Mouse (Mus musculus) MEL (cell line): Measurements from ENCODE around the gene Cdc40. TPM values are rescaled to one million over a fixed set of nuclear protein-coding genes. Genes with fewer than 3 reads are reported as not detected.
A peak's percentile ranks its signal among the peaks of the same experiment; 100 is the strongest.
"Not testable (repeated sequence)": the region's sequence is repeated elsewhere in the genome, so short reads cannot be mapped to it uniquely, and the experiment has no call there.

Source experiments
- DNase-seq: peaks from one replicate; pipeline ENCODE4 v3.0.0; 2011; ENCODE audit warnings: low read depth, low spot score
- H3K27ac ChIP-seq: 2 replicates; pipeline ENCODE4 v1.5.1; 2012; ENCODE audit warnings: low read depth, mild to moderate bottlenecking, control low read depth, low read length, moderate library complexity; ENCODE audit not compliant: control insufficient read depth
- H3K27me3 ChIP-seq, 2 experiments: fragments of 150-350 bp in 1 of 2; sonication (generic) in 1 of 2; 2 replicates each; pipeline ENCODE4 v1.6.1; 2012; ENCODE audit warnings: low read length in 2 of 2, mild to moderate bottlenecking in 2 of 2, improper control_type of control experiment in 1 of 2, moderate library complexity in 1 of 2; ENCODE audit not compliant: insufficient read depth in 2 of 2, control insufficient read depth in 1 of 2
- H3K36me3 ChIP-seq, 2 experiments: 2 replicates each; pipeline ENCODE4 v1.6.1; 2012 to 2014; ENCODE audit warnings: low read length in 2 of 2, improper control_type of control experiment in 1 of 2, inconsistent platforms in 1 of 2, mild to moderate bottlenecking in 1 of 2; ENCODE audit not compliant: insufficient read depth in 2 of 2, control insufficient read depth in 1 of 2
- H3K4me1 ChIP-seq, 2 experiments: fragments of 150-350 bp in 1 of 2; sonication (generic) in 1 of 2; 2 replicates each; pipeline ENCODE4 v1.6.1; 2012; ENCODE audit warnings: low read length in 2 of 2, improper control_type of control experiment in 1 of 2, mild to moderate bottlenecking in 1 of 2; ENCODE audit not compliant: insufficient read depth in 2 of 2, control insufficient read depth in 1 of 2
- H3K4me3 ChIP-seq, 2 experiments: fragments of 150-350 bp in 1 of 2; sonication (generic) in 1 of 2; 2 replicates each; pipeline ENCODE4 v1.5.1; 2012; ENCODE audit warnings: low read depth in 2 of 2, low read length in 2 of 2, mild to moderate bottlenecking in 2 of 2, moderate library complexity in 2 of 2, control low read depth in 1 of 2, improper control_type of control experiment in 1 of 2; ENCODE audit not compliant: control insufficient read depth in 1 of 2, insufficient read depth in 1 of 2
- H3K79me2 ChIP-seq: 2 replicates; pipeline ENCODE4 v1.6.1; 2012; ENCODE audit warnings: mild to moderate bottlenecking, low read length, moderate library complexity; ENCODE audit not compliant: control insufficient read depth, poor library complexity, insufficient read depth
- H3K9ac ChIP-seq: 2 replicates; pipeline ENCODE4 v1.6.1; 2012; ENCODE audit warnings: low read depth, mild to moderate bottlenecking, control low read depth, low read length, moderate library complexity; ENCODE audit not compliant: control insufficient read depth, poor library complexity, severe bottlenecking
- H3K9me3 ChIP-seq: fragments of 150-350 bp; sonication (generic); replicated peaks from 2 replicates; pipeline ENCODE4 v1.6.1; 2012; ENCODE audit warnings: mild to moderate bottlenecking, low read length, improper control_type of control experiment, moderate library complexity; ENCODE audit not compliant: insufficient read depth
- BHLHE40 ChIP-seq: IDR thresholded peaks from 2 replicates; pipeline ENCODE4 v1.6.1; 2012; ENCODE audit warnings: low read depth, mild to moderate bottlenecking, inconsistent platforms, low read length, improper control_type of control experiment, borderline replicate concordance
- CTCF ChIP-seq, 3 experiments: IDR thresholded peaks in 2 of 3; conservative IDR thresholded peaks in 1 of 3; 2 replicates each; pipeline ENCODE4 v1.5.1; 2011 to 2012; ENCODE audit warnings: low read length in 3 of 3, low read depth in 2 of 3, mild to moderate bottlenecking in 2 of 3, improper control_type of control experiment in 1 of 3, inconsistent platforms in 1 of 3, mixed read lengths in 1 of 3, moderate library complexity in 1 of 3; ENCODE audit not compliant: control insufficient read depth in 1 of 3, insufficient read depth in 1 of 3, poor library complexity in 1 of 3, severe bottlenecking in 1 of 3
- EP300 ChIP-seq, 2 experiments: IDR thresholded peaks; 2 replicates each; pipeline ENCODE4 v1.6.1; 2011; ENCODE audit warnings: improper control_type of control experiment in 2 of 2, low read length in 2 of 2, low read depth in 1 of 2, mild to moderate bottlenecking in 1 of 2
- ETS1 ChIP-seq: IDR thresholded peaks from 2 replicates; pipeline ENCODE4 v1.6.1; 2012; ENCODE audit warnings: low read depth, mild to moderate bottlenecking, inconsistent platforms, low read length, improper control_type of control experiment, moderate library complexity
- GATA1 ChIP-seq: IDR thresholded peaks from 2 replicates; pipeline ENCODE4 v1.6.1; 2011; ENCODE audit warnings: low read depth, low read length, improper control_type of control experiment
- MAX ChIP-seq: IDR thresholded peaks from 2 replicates; pipeline ENCODE4 v1.6.1; 2011; ENCODE audit warnings: low read length, improper control_type of control experiment
- MAZ ChIP-seq: IDR thresholded peaks from 2 replicates; pipeline ENCODE4 v1.6.1; 2012; ENCODE audit warnings: low read depth, mild to moderate bottlenecking, inconsistent platforms, low read length, improper control_type of control experiment
- MYB ChIP-seq: IDR thresholded peaks from 2 replicates; pipeline ENCODE4 v1.6.1; 2011; ENCODE audit warnings: mild to moderate bottlenecking, low read depth, low read length, improper control_type of control experiment
- MYC ChIP-seq: IDR thresholded peaks from 2 replicates; pipeline ENCODE4 v1.6.1; 2011; ENCODE audit warnings: low read depth, mild to moderate bottlenecking, low read length, improper control_type of control experiment, moderate library complexity
- POLR2AphosphoS2 ChIP-seq: IDR thresholded peaks from 2 replicates; pipeline ENCODE4 v1.6.1; 2011; ENCODE audit warnings: low read length, improper control_type of control experiment
- POLR2AphosphoS5 ChIP-seq: IDR thresholded peaks from 2 replicates; pipeline ENCODE4 v1.6.1; 2012; ENCODE audit warnings: low read depth, borderline replicate concordance, mild to moderate bottlenecking, inconsistent platforms, low read length, moderate library complexity, mixed read lengths
- RAD21 ChIP-seq: IDR thresholded peaks from 2 replicates; pipeline ENCODE4 v1.6.1; 2011; ENCODE audit warnings: mild to moderate bottlenecking, low read depth, low read length, improper control_type of control experiment
- SIN3A ChIP-seq: IDR thresholded peaks from 2 replicates; pipeline ENCODE4 v1.6.1; 2012; ENCODE audit warnings: low read length, improper control_type of control experiment, inconsistent platforms
- SMC3 ChIP-seq: IDR thresholded peaks from 2 replicates; pipeline ENCODE4 v1.6.1; 2011; ENCODE audit warnings: low read depth, low read length, improper control_type of control experiment
- USF1 ChIP-seq: IDR thresholded peaks from 2 replicates; pipeline ENCODE4 v1.6.1; 2014; ENCODE audit warnings: low read depth, mild to moderate bottlenecking, inconsistent platforms, low read length, improper control_type of control experiment, moderate library complexity
- ZC3H11A ChIP-seq: IDR thresholded peaks from 2 replicates; pipeline ENCODE4 v1.6.1; 2012; ENCODE audit warnings: low read depth, mild to moderate bottlenecking, inconsistent platforms, low read length, improper control_type of control experiment
- polyA plus RNA-seq, 2 experiments: library from polyadenylated mRNA; stranded (reverse) in 1 of 2; unstranded in 1 of 2; fragments of >175 nt in 1 of 2; fragments of >200 nt in 1 of 2; gene quantifications; 2 replicates each; pipeline versions ENCODE4 v1.2.1 to v1.2.4; 2012; ENCODE audit warnings: low replicate concordance in 2 of 2, low read depth in 1 of 2; ENCODE audit not compliant: insufficient read length in 2 of 2, insufficient read depth in 1 of 2, missing spikeins in 1 of 2
- total RNA-seq: library from RNA; depleted of rRNA; stranded (reverse); fragments of 300-350 nt; gene quantifications from 2 replicates; pipeline ENCODE4 v1.2.3, GENCODE M21; 2012

The Cdc40 gene
- total and polyA plus RNA-seq, 3 experiments, result 11.9 to 68.5 (median 35.5) TPM

GRCm38 (mm10) chr10:40816471-40816870, 66.6 kb downstream of the Cdc40 start:
- TF ChIP-seq EP300 (IDR thresholded peaks at IDR 0.05; ENCODE audit: low read depth in 1 of 2, low read length in 2 of 2) (no peak), ETS1 (no peak), POLR2AphosphoS5 (no peak), MAZ (no peak), POLR2AphosphoS2 (no peak), MYB (no peak), MAX (no peak), SIN3A (no peak), USF1 (no peak), MYC (no peak), BHLHE40 (no peak)
- TF ChIP-seq, all 39 proteins: peak for 0
- Histone ChIP-seq H3K27ac (no peak overlapping the region), H3K36me3 (no peaks in the 10 kb centered on the region), H3K27me3 (no peaks in the 10 kb centered on the region; a peak in 2 of 4 replicates), H3K9ac (no peak overlapping the region), H3K79me2 (no peaks in the 10 kb centered on the region), H3K4me3 (no peak overlapping the region), H3K4me1 (no peaks in the 10 kb centered on the region), H3K9me3 (no peaks in the 10 kb centered on the region)
- DNase-seq, result no peak

DNA sequence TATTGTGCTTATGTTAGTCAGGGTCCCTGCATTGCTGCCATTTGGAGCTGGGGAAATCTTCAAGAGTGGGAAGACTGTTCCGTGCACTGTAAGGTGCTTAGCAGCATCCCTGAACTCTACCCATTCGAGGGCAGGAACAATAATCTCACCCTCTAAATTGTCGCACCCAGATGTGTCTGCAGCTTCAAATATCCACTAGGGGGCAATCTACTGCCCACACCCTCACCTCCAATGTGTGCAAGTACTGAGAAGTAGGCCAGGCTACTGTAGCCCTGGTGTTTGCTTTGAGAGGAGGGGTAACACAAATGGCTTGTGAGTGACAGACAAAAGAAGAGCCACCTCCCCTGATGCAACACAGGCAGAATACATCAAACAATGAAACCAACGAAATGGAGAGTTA, 69.5 kb downstream of the Cdc40 start:
- Histone ChIP-seq H3K36me3 (no peaks in the 10 kb centered on the region), H3K27me3 (no peaks in the 10 kb centered on the region; a peak in 3 of 4 replicates), H3K27ac (no peak overlapping the region), H3K79me2 (no peaks in the 10 kb centered on the region), H3K9me3 (no peaks in the 10 kb centered on the region), H3K9ac (no peak overlapping the region), H3K4me1 (no peaks in the 10 kb centered on the region), H3K4me3 (no peak overlapping the region)
- TF ChIP-seq ZC3H11A (0 out of 2 replicates have a peak, but pooled peaks have one; percentile 11), RAD21 (peak; percentile 35), CTCF (IDR thresholded peaks at IDR 0.05 in 2 of 3, conservative IDR thresholded peaks at IDR 0.05 in 1 of 3; ENCODE audit: control insufficient read depth in 1 of 3, insufficient read depth in 1 of 3, low read depth in 2 of 3, low read length in 3 of 3, poor library complexity in 1 of 3, severe bottlenecking in 1 of 3) (peak; percentile 54 to 70 (median 64)), SMC3 (peak; percentile 57), GATA1 (no peak)
- DNase-seq, result peak; percentile 42

- H3K27ac ChIP-seq, H3K79me2 ChIP-seq, DNase-seq, H3K4me1 ChIP-seq, H3K4me3 ChIP-seq, H3K36me3 ChIP-seq, H3K9ac ChIP-seq, H3K27me3 ChIP-seq, H3K9me3 ChIP-seq: not testable (repeated sequence)
These were observed 73.7 kb downstream of the Cdc40 start for GRCm38 (mm10) chr10:40809411-40809910.
